Mouse (Mus musculus): Measurements from ENCODE around the gene Limch1.

GRCm38 (mm10) chr5:66746761-66747160, 1.1 kb downstream of the Limch1 start:
- no peak for TF ChIP-seq EP300 (IDR thresholded peaks at IDR 0.05; ENCODE audit: low read depth)
- no peak for TF ChIP-seq CTCF (IDR thresholded peaks at IDR 0.05; ENCODE audit: low read depth)

Data from liver, embryonic 14.5 days (tissue).